Mouse (Mus musculus) neural tube, embryonic 14.5 days (tissue): ENCODE data around the gene Grin1. TPM values are rescaled to one million over a fixed set of nuclear protein-coding genes. Genes with fewer than 3 reads are reported as not detected.

Experiments used
- ATAC-seq: fragments of 200-750 bp; cut with Nextera tagmentation; 2 replicates; pipeline ENCODE4 v1.8.0; 2017; ENCODE audit warnings: low read depth, mild to moderate bottlenecking, moderate TSS enrichment, moderate library complexity
- H3K27ac ChIP-seq: fragments of 300-500 bp; sonication (generic); 2 replicates; pipeline ENCODE4 v1.5.1; 2014; ENCODE audit warnings: low read depth, mild to moderate bottlenecking, control low read depth, low read length, moderate library complexity, mixed read lengths
- H3K27me3 ChIP-seq: fragments of 300-500 bp; sonication (generic); 2 replicates; pipeline ENCODE4 v1.6.1; 2014; ENCODE audit warnings: low read length; ENCODE audit not compliant: control insufficient read depth, insufficient read depth
- H3K36me3 ChIP-seq: fragments of 300-500 bp; sonication (generic); 2 replicates; pipeline ENCODE4 v1.6.1; 2014; ENCODE audit warnings: low read length, mixed read lengths; ENCODE audit not compliant: control insufficient read depth, insufficient read depth
- H3K4me1 ChIP-seq: fragments of 300-500 bp; sonication (generic); 2 replicates; pipeline ENCODE4 v1.6.1; 2014; ENCODE audit warnings: low read length; ENCODE audit not compliant: control insufficient read depth, insufficient read depth
- H3K4me2 ChIP-seq: fragments of 300-500 bp; sonication (generic); 2 replicates; pipeline ENCODE4 v1.6.1; 2014; ENCODE audit warnings: mild to moderate bottlenecking, low read depth, low read length, control low read depth
- H3K4me3 ChIP-seq: fragments of 300-500 bp; sonication (generic); 2 replicates; pipeline ENCODE4 v1.5.1; 2014; ENCODE audit warnings: low read depth, low read length, control low read depth, mixed read lengths
- H3K9ac ChIP-seq: fragments of 300-500 bp; sonication (generic); replicated peaks from 2 replicates; pipeline ENCODE4 v1.6.1; 2014; ENCODE audit warnings: low read depth, mild to moderate bottlenecking, control low read depth, low read length, mixed read lengths
- H3K9me3 ChIP-seq: fragments of 300-500 bp; sonication (generic); 2 replicates; pipeline ENCODE4 v1.6.1; 2016; ENCODE audit warnings: low read length; ENCODE audit not compliant: control insufficient read depth
- WGBS: fragments of 180-500 bp; shearing (Covaris S2); extraction: QIAGEN DNeasy Blood & Tissue Kit; methylation state at CpG from one replicate; pipeline ENCODE4 v1.1.7; 2014; 5-methylcytosine and 5-hydroxymethylcytosine counted together
- polyA plus RNA-seq: library from polyadenylated mRNA; unstranded; fragments of >200 nt; fragmentation: Nextera tagmentation; extraction: Ambion mirVana; gene quantifications from 2 replicates; pipeline ENCODE4 v1.2.1, GENCODE M21; 2014

Grin1 gene
- polyA plus RNA-seq, 1 experiment from 2014 or later = 89.4 TPM

DNA sequence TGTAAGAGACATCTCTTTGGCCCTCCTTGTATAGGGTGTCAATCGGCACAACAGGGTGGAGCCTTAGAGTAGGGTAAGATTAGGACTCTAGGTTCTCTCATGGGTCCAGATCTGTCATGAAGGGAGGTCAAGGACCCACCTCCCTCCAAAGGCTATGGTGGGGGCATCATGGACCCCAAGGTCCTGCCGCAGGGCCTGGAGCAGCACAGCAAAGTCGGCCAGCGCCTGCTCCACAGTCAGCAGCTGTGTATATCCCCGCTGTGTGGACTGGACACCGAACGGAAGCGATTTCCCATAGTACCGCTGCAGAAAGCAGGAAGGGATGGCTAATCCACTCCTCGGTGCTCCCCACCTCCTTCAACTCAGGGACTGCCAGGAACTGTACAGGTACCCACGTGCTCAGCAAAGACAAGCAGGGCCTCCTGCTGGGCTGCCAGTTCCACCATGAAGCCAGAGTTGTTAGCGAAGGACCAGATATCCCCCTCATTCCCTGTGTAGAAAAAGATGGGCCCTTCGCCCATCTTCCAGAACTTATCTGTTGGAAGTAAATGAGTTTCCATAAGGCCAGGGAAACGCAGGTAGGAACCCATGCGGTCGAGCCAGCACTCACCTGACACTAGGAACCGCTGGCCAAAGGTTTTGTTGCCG lies 36.6 kb upstream of the Grin1 start:
- peak overlapping the region; percentile 56 for H3K9ac ChIP-seq
- H3K4me3 ChIP-seq = peak overlapping the region; percentile 47
- no peaks in the 10 kb centered on the region for H3K27me3 ChIP-seq
- 38% methylated on average over 18 of the region's 18 CpGs for WGBS
- no peak overlapping the region for H3K27ac ChIP-seq
- H3K4me1 ChIP-seq = peaks cover 14% of the 10 kb centered on the region
- peaks cover 16% of the 10 kb centered on the region for H3K36me3 ChIP-seq
- no peaks in the 10 kb centered on the region for H3K9me3 ChIP-seq
- ATAC-seq = peak; percentile 15; the same call in 1 of the 2 replicates
- peak overlapping the region; percentile 89 for H3K4me2 ChIP-seq

DNA sequence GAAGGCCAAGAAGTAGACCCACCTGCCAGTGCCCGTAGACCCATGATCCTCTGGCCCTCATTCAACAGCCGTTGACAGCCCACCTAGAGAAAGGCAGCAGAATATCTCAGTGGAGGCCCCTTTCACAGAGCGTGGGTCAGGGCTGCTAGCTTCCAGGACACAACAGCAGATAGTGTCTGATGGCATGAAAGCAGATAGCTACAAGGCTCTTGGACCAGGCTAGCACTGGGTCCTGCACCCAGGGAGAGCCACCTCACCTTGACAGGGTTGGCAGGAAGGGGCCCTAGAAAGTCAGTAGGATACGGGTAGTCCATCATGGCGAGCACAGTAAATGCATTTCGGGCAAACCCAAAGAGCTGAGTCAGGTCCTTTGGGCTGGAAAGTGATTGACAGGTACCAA lies 35.2 kb upstream of the Grin1 start:
- Histone ChIP-seq H3K9ac (no peak overlapping the region), H3K9me3 (no peaks in the 10 kb centered on the region), H3K4me3 (no peak overlapping the region), H3K27ac (no peak overlapping the region), H3K27me3 (no peaks in the 10 kb centered on the region), H3K4me1 (peaks cover 14% of the 10 kb centered on the region), H3K36me3 (peaks cover 29% of the 10 kb centered on the region), H3K4me2 (no peak overlapping the region)
- ATAC-seq = no peak
- WGBS = 93% methylated on average over 6 of the region's 6 CpGs

DNA sequence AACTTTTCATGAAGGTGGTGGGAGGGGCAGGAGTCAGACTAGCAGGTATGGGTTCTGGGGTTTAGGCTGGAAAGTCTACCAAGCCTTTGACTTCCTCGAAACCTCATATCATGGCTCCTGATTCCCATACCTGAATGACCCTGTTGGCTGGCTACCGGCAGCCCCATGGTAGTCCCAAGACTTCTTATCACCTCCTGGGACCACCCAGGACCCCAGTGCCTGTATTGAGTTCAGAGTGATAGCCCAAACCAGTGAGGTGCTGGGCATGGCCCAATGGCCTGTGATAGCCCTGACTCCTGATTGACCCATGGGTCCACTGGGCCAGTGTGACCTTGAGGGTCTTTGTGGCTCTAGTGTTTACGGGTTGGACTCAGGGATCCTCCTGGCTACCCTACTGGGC lies 31.7 kb upstream of the Grin1 start:
- peaks cover 60% of the 10 kb centered on the region for H3K36me3 ChIP-seq
- WGBS = 95% methylated on average over 3 of the region's 3 CpGs

DNA sequence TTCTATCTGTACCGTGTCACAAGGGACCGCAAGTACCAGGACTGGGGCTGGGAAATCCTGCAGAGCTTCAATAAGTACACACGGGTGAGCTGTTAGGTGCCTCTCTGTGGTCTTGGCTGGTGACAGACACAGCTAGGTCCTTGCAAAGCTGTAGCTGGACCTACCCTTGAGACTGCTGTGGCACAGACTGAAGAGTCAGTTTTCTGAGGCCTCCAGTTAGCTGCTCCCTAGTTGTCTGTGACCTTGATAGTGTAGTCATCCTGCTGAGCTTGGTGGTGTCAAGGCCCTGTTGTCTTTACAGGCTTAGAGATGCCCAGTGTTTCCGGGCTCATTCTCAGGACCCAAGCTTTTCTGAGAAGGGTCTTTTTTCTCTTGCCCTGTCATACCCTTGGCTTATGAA lies 30.5 kb upstream of the Grin1 start:
- ATAC-seq = no peak
- Histone ChIP-seq H3K9ac (no peak overlapping the region), H3K4me2 (no peak overlapping the region), H3K27me3 (no peaks in the 10 kb centered on the region), H3K36me3 (peaks cover 72% of the 10 kb centered on the region), H3K4me1 (no peaks in the 10 kb centered on the region), H3K9me3 (no peaks in the 10 kb centered on the region), H3K4me3 (no peak overlapping the region), H3K27ac (no peak overlapping the region)
- WGBS = 95% methylated on average over 4 of the region's 4 CpGs

More for the DNA sequence above, 31.7 kb upstream of the Grin1 start:
- Histone ChIP-seq H3K9me3 (no peaks in the 10 kb centered on the region), H3K27me3 (no peaks in the 10 kb centered on the region), H3K4me3 (no peak overlapping the region), H3K4me1 (peaks cover 6% of the 10 kb centered on the region), H3K27ac (no peak overlapping the region), H3K4me2 (no peak overlapping the region), H3K9ac (no peak overlapping the region)
- ATAC-seq = no peak

DNA sequence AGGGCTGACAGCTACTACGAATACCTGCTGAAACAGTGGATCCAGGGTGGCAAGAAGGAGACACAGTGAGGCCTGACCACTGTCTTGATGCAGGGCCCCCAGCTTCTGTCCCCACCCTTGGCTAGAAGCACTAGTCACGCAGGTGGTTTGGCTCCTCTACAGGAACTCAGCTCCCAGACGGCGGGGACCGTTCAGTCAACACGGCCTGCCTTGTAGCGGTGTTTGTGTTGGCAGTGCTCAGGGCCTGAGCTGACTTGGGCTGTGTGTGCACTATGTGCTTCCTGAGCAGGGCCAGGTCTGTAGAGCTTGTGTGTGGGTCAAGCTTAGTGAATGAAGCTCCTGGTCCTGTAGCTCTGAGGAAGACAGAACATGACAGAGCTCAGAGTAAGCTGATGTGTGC lies 29.2 kb upstream of the Grin1 start:
- no peaks in the 10 kb centered on the region for H3K27me3 ChIP-seq
- no peaks in the 10 kb centered on the region for H3K9me3 ChIP-seq
- H3K27ac ChIP-seq = no peak overlapping the region
- H3K4me2 ChIP-seq = no peak overlapping the region
- 95% methylated on average over 7 of the region's 7 CpGs for WGBS
- no peak overlapping the region for H3K9ac ChIP-seq
- no peak for ATAC-seq
- H3K36me3 ChIP-seq = peaks cover 83% of the 10 kb centered on the region
- H3K4me1 ChIP-seq = no peaks in the 10 kb centered on the region
- no peak overlapping the region for H3K4me3 ChIP-seq

DNA sequence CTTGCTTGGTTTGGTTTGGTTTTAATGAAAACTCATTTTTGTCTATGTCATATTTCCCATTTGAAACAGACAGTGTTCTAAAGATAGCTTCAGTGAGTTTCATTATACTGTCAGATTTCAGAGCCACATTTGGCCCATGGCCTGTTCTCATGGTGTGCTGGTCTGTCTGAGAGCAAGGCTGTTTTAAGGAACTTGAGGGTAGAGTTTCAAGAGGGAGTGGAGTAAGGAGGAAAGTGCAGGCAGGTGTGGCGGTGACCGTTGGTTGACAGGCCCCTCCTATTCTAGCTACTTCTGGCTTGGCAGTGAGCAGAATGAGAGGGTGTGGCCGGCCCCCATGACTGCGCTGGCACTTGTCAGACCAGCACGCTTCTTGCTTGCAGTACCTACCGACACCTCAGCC lies 19.3 kb upstream of the Grin1 start:
- WGBS = 95% methylated on average over 6 of the region's 6 CpGs
- H3K9me3 ChIP-seq = no peaks in the 10 kb centered on the region
- no peak for ATAC-seq
- H3K27ac ChIP-seq = no peak overlapping the region
- H3K36me3 ChIP-seq = peaks cover 52% of the 10 kb centered on the region
- peaks cover 5% of the 10 kb centered on the region; the same call in 1 of the 2 replicates for H3K4me1 ChIP-seq
- H3K4me2 ChIP-seq = no peak overlapping the region
- H3K27me3 ChIP-seq = no peaks in the 10 kb centered on the region
- H3K4me3 ChIP-seq = no peak overlapping the region
- no peak overlapping the region for H3K9ac ChIP-seq

DNA sequence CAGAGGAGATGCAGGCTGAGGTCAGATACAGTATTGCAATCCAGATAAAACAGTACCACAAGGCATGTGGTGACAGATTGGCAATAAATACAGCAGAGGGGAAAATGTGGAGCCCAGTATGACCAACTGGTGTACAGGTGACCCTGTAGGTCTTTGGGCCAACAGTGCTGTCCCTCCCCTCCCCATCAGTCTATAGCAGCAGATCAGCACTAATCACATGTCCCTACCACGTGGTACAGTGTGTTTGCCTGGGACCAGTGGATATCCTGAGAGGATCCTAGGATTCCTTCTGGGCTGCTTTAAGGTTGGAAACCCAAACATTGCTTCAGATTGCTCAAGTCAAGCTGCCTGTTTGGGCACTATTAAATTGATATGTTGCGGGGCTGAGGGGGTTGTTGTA lies 14.6 kb upstream of the Grin1 start:
- peaks cover 14% of the 10 kb centered on the region for H3K4me1 ChIP-seq
- 88% methylated on average over 2 of the region's 2 CpGs for WGBS
- no peak overlapping the region for H3K27ac ChIP-seq
- H3K9me3 ChIP-seq = no peaks in the 10 kb centered on the region
- no peak for ATAC-seq
- H3K9ac ChIP-seq = peak overlapping the region; percentile 78
- H3K4me3 ChIP-seq = peak overlapping the region; percentile 93
- no peaks in the 10 kb centered on the region for H3K27me3 ChIP-seq
- peak overlapping the region; percentile 97 for H3K4me2 ChIP-seq
- peaks cover 31% of the 10 kb centered on the region for H3K36me3 ChIP-seq

DNA sequence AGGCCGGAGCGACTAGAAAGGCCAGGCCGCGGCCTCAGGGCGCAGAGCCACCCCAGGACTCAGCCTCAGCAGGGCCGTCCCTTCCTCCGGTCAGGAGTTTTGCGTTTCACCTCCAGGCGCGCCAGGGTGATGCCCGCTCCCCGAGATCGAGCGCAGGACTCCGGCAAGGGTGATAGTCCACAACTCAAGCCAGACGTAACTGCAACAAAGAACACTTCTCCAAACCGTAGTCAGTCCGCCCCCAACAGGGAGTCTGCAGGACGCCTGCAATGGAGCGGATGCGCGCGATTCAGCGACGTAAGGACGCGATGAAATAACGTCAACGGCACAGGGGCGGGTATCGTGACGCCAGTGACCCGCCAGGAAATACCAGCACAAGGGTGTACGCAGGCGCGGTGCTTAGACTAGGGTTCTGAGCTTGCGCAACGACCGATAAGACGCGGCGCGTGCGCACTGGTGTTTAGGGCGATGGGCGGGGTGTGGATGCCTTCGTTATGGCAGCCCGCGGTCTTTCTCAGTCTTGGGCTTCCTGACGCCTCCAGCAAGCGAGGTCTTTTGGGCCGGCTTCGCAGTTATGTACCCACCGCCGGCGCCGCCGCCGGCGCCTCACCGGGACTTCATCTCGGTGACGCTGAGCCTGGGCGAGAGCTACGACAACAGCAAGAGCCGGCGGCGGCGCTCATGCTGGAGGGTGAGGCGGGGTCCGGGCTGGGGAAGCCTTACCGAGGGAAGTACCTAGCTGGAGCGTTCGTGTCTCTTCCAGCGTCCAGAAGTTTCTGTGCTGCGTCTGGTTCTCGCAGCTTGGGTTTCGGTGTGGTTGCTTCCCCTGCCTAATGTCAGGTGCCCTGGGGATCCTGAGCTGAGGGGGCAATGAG lies 13.5 kb upstream of the Grin1 start, which contains the start of gene Man1b1:
Gene Man1b1, plus strand, starts transcription at position 53 of the 875 bp plus-strand sequence.
- Histone ChIP-seq H3K36me3 (peaks cover 20% of the 10 kb centered on the region), H3K27ac (peak within 1 kb of the TSS; percentile 93), H3K4me1 (peaks cover 14% of the 10 kb centered on the region), H3K9me3 (no peaks in the 10 kb centered on the region), H3K27me3 (no peaks in the 10 kb centered on the region), H3K4me2 (peak within 1 kb of the TSS; percentile 97), H3K9ac (peak within 1 kb of the TSS; percentile 88), H3K4me3 (peak within 1 kb of the TSS; percentile 93)
- WGBS = under 1% methylated on average over 78 of the region's 78 CpGs
- ATAC-seq = peak; percentile 97

DNA sequence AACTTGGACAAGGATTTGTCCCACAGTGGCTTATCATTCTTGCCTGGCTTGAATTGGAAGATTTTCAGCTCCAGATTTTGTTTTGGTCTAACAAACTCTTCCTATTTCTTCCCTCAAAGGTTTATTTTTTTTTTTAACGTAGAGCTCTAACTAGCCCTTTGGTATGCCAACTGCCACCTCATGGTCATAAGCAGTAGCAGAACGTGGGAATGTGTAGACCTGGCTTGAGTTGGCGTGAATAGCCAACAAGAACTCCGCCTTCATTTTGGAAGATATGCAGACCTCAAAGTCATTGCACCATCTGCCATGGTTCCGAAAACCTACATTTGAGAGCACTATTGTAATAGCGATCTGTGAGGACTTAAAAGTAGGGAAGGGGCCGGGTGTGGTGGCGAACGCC lies 12.5 kb upstream of the Grin1 start:
- 61% methylated on average over 9 of the region's 9 CpGs for WGBS
- ATAC-seq = no peak
- Histone ChIP-seq H3K4me2 (peak overlapping the region; percentile 81), H3K36me3 (peaks cover 13% of the 10 kb centered on the region), H3K27me3 (no peaks in the 10 kb centered on the region), H3K27ac (no peak overlapping the region), H3K4me1 (peaks cover 14% of the 10 kb centered on the region), H3K9ac (peak overlapping the region; percentile 88; the same call in 1 of the 2 replicates), H3K9me3 (no peaks in the 10 kb centered on the region), H3K4me3 (peak overlapping the region; percentile 93)
